Mouse (Mus musculus) left cerebral cortex, adult 8-10 months (tissue): ENCODE measurements around the gene Pias4. TPM values are rescaled to one million over a fixed set of nuclear protein-coding genes. Genes with fewer than 3 reads are reported as not detected.
"Not testable (repeated sequence)": the region's sequence is repeated elsewhere in the genome, so short reads cannot be mapped to it uniquely, and the experiment has no call there.

Experiments used
- DNase-seq, 2 experiments: peaks; one replicate each; pipeline ENCODE4 v3.0.0; 2022; ENCODE audit warnings: low spot score in 2 of 2
- total RNA-seq, 4 experiments: library from RNA; stranded (reverse); gene quantifications; 2 replicates each; pipeline ENCODE4 v1.2.4; 2022

Gene Pias4
- 10 to 100 TPM; 22.0 to 30.4 (median 27.9) TPM for total RNA-seq

GRCm38 (mm10) chr10:81167200-81168086 is at the start of gene Pias4:
Pias4 (minus strand) TSS chr10:81167923.
- peak; percentile 99 to 100 for DNase-seq

GRCm38 (mm10) chr10:81217267-81217666 is 49.5 kb upstream of the Pias4 start:
- DNase-seq: not testable (repeated sequence)

GRCm38 (mm10) chr10:81216810-81217209 is 49.1 kb upstream of the Pias4 start:
- no peak for DNase-seq

- DNase-seq: no peak
Measured at GRCm38 (mm10) chr10:81216260-81216659, 48.5 kb upstream of the Pias4 start.

DNA sequence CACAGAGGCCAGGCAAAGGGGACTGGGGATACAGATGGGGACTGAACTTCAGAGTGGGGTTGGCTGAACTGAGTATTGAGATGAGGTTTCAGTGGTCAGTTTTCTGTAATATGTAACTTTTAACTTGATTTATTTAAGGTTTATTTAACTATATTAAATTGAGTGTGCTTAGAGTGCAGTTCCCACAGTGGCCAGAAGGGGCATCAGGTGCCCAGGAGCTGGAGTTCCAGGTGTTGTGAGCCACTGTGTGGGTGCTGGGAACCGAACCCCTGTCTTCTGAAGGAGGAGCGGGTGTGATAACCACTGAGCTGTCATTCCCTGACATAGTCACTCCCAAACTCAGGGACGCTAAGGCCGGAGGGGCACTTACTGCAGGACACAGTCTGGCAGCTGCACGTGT is 42.4 kb upstream of the Pias4 start:
- DNase-seq: no peak

DNA sequence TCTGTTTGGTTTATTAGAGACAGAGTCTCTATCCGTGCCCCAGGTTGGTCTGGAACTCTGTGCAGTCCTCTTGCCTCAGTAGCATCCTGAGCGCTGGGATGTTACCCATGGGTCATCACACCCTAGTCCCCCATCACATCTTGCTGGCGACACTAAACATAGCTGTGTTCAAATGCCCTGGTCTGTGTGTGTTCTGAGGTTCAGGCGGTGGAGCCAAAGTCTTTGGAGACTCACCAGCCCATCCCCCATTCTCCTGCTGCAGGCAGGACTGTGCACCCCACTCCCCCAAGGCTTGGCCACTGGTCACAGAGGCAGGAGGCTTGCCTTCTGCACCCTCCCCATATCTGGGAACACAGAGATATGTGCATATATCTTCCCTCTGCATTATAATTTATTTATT is 36.4 kb upstream of the Pias4 start:
- DNase-seq: no peak

DNA sequence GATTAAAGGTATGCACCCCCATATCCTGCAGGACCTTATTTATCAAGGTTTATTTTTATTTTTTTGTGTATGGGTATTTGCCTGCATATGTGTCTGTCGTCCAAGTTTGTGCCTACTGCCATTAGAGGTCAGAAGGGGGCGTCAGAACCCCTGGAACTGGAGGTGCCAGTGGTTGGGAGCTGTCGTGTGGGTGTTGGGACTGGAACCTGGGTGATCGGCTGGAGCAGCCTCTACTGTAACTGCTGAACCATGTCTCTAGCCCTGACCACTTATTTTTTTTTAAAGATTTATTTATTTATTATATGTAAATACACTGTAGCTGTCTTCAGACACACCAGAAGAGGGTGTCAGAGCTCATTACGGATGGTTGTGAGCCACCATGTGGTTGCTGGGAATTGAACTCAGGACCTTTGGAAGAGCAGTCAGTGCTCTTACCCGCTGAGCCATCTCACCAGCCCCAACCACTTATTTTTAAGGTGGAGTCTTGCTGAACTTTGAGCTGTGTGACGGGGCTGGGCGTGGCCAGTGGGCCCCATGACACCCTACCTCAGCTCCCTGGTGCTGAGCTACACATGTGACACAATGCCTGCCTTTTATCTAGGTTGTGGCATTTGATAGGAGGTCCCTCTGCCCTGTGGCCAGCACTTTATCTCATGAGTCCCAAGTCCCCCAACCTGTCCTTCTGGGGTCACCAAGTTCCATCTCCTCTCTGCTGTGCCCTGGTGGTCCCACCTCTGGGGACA is 35.4 kb upstream of the Pias4 start:
- no peak for DNase-seq

GRCm38 (mm10) chr10:81201807-81202758 is 34.4 kb upstream of the Pias4 start, which contains the start of gene Nmrk2:
Nmrk2 (minus strand) TSS chr10:81202051.
- DNase-seq: no peak

DNA sequence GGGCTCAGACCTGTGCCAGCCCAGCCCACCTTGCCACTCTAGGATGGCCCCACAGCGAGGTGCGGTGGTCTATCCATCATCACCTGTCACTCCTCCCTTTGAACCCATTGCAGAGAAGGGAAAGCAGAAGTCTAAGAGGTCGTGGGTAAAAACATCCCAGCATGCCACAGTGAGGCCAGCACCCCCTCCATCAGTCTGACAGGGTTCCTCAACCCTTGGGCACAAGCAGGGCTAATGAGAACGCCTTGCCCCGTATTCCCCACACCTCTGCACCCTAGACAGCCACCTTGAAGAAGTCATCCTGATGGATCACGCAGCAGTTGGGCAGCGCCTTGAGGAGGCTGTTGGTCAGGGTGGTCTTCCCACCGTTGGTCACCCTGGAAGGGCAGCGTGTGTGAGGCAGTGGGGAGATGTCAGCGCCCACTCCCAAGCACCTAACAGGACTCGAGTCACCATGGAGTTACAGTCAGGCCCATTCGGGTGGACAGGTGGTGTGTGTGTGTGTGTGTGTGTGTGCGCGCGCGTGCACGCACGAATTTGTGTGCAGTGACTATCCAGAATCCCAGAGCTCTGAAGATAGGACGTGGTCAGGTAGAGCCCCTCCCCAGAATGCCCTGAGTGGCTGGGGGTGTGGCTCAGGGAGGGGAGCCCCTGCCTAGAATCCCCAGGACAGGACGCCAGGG is 33.0 kb upstream of the Pias4 start:
- DNase-seq: no peak

DNA sequence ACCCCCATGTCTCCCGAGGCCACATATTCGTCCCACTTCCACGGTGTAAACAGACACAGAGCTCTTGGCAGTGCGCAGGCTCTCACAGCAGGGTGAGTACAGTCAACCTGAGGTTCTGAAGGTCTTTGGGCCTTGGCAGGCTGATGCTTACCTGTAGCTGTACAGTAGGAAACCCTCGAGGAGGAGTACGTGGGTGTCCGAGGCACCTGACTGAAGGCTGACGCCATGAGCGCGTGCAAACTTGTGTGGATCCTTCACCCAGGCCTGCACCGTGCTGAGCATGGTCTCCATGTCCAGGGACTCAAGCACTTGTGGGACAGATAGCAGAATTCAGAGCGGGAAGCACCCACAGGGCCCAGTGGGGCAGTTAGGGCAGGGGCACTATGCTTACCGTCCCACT is 32.4 kb upstream of the Pias4 start:
- DNase-seq: no peak

- DNase-seq: no peak
Measured at GRCm38 (mm10) chr10:81198990-81199389, 31.3 kb upstream of the Pias4 start.

- DNase-seq: no peak
Measured at GRCm38 (mm10) chr10:81198230-81198629, 30.5 kb upstream of the Pias4 start.

DNA sequence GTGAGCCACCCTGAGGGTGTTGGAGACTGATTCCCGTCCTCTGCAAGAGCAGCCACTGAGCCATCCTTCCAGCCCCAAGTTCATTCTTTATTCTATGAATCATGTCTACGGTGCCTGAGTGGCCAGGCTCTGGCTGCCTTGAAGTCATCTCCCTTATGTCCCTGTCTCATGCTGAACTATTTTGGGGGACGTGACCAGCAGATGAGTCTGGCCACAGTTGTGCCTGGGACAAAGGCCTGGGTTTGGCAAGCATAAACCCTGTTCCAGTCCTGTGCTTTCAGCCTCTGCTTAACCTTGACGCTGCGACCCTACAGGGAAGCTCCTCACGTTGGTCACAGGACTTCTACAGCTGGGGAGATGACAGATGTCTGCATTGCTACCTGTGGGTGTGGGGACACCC is 29.6 kb upstream of the Pias4 start:
- no peak for DNase-seq

- no peak for DNase-seq
Measured at GRCm38 (mm10) chr10:81196470-81197065, 28.8 kb upstream of the Pias4 start.

DNA sequence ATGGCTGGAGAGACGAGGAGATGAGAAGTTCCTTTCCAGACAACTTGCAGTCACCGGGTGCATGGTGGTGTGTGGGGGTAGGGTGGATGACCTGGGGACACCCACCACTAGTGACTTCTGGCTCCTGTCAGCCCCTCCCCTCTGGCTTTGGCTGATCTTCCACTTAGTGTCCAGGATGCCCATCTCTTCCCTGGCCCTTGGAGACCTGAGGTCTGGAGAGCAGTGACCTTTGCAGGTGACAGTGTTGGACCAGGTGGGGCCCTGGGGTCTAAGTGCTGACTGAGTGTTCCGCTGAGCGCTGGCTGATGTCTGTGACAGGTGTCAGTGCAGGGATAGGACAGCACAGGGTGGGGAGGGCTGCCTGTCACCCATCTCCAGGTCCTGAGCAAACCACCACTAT is 27.6 kb upstream of the Pias4 start:
- DNase-seq: no peak

DNA sequence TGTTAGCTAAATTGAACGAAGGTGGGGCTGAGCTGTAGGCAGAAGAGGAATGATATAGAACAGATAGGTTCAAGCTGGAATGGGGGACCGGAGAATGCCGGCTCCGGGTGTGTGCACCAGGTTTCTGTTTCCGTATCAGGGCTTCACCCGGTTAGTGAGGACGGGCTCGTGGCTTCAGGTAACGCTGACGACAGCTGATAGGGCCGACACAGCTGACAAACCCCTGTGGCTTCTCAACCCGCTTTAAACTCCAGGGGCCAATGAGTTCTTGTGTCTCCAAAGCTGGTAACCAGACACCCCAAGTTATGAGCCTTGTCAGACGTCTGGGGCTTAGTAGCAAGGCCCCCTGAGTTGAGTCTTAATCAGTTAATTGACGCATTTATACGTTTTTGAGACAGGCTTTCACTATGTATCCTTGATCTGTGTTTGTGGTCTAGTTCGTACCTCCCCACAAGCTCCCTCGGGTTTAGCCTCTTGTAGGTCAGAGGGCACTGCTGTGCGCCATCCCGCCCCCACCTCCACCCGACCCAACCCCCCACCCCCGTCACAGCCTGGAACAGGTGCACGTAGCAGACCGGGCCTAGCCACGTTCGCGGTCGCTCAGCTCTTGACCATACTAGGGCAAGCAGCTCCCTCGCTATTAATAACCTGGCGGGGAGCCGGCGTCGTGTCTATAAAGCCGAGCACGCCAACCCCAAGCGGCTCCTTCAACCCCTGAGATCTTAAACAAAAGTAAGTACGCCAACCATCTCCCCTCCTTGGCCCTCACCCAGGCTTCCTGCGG is 26.5 kb upstream of the Pias4 start:
- no peak for DNase-seq

DNA sequence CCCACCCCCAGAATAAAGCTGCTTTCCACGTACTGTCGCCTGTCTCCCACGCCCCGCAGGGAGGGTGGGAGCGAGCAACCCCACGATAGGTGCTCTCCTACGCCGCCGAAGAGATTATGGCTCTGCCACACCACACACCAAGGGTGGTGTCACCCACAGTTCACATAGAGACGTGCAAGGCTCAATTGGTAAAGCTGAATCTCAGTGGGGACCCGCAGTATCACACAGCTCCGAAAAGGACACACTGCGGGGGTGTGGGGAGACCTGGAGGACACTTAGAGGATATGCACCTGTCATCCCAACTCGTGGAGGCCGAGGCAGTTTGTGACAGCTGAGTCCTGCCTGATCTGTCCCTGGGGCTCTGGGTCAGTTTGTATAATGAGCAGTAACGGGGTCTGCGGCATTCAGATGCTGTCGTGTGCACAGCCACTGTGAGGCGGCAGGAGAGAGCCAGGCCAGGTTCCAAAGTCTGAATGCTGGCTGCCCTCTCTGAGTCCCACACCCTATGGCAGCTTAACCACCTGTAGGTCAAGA is 25.3 kb upstream of the Pias4 start:
- DNase-seq: no peak

DNA sequence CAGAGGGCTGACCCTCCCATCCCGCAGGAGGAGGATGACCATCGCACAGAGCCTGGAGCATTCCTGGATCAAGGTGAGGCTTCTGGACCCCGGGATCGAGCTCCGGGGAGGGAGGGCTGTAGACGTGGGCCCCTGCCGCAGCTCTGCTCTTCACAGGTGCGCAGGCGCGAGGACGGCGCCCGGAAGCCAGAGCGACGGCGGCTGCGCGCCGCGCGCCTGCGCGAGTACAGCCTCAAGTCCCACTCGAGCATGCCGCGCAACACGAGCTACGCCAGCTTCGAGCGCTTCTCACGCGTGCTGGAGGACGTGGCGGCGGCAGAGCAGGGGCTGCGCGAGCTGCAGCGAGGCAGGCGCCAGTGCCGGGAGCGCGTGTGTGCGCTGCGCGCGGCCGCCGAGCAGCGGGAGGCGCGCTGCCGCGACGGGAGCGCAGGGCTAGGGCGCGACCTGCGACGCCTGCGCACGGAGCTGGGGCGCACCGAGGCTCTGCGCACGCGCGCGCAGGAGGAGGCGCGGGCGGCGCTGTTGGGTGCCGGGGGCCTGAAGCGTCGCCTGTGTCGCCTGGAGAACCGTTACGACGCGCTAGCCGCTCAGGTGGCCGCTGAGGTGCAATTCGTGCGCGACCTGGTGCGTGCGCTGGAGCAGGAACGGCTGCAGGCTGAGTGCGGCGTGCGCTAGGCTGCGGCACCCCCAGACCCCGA is 24.7 kb upstream of the Pias4 start:
- DNase-seq: peak; percentile 76 to 89
